Mouse (Mus musculus) adrenal gland, postnatal 10 days (tissue): Measurements from ENCODE around the gene Otop2. TPM values are rescaled to one million over a fixed set of nuclear protein-coding genes. Genes with fewer than 3 reads are reported as not detected.

Source experiments
- DNase-seq: peaks from one replicate; pipeline ENCODE4 v3.0.0; 2021; ENCODE audit warnings: mixed read lengths
- long read RNA-seq, 2 experiments: library from polyadenylated mRNA; stranded (forward); transcript quantifications; one replicate each; pipeline ENCODE4 v2.0.0; 2021
- total RNA-seq, 2 experiments: library from RNA; stranded (reverse); gene quantifications; 2 replicates each; pipeline ENCODE4 v1.2.3; 2021

Otop2 gene
- total RNA-seq = not detected
- long read RNA-seq, experiment 1 = 0 reads
- long read RNA-seq, experiment 2 = 0 reads

- DNase-seq = no peak
These were observed at the start of gene Otop2 for GRCm38 (mm10) chr11:115306863-115307262. Gene Otop2, plus strand, starts transcription at chr11:115307163.

GRCm38 (mm10) chr11:115257775-115258510 is 49.0 kb upstream of the Otop2 start:
- DNase-seq = no peak

GRCm38 (mm10) chr11:115259134-115259533 is 47.8 kb upstream of the Otop2 start:
- no peak for DNase-seq

- DNase-seq = no peak
These were observed 44.0 kb upstream of the Otop2 start for GRCm38 (mm10) chr11:115262954-115263353.

GRCm38 (mm10) chr11:115264136-115264861 is 42.7 kb upstream of the Otop2 start:
- no peak for DNase-seq

GRCm38 (mm10) chr11:115264862-115265668 is 41.9 kb upstream of the Otop2 start:
- DNase-seq = no peak

- no peak for DNase-seq
These were observed 41.1 kb upstream of the Otop2 start for GRCm38 (mm10) chr11:115265771-115266399.

GRCm38 (mm10) chr11:115266400-115266778 is 40.6 kb upstream of the Otop2 start:
- DNase-seq = no peak

GRCm38 (mm10) chr11:115267061-115267883 is 39.7 kb upstream of the Otop2 start, which contains the start of gene Grin2c:
Gene Grin2c, minus strand, starts transcription at chr11:115267243.
- DNase-seq = no peak

GRCm38 (mm10) chr11:115267958-115268357 is 39.0 kb upstream of the Otop2 start:
- DNase-seq = no peak

GRCm38 (mm10) chr11:115269330-115270066 is 37.5 kb upstream of the Otop2 start:
- no peak for DNase-seq

- peak; percentile 87 for DNase-seq
These were observed 36.7 kb upstream of the Otop2 start for GRCm38 (mm10) chr11:115270148-115270861.

- no peak for DNase-seq
These were observed 35.9 kb upstream of the Otop2 start for GRCm38 (mm10) chr11:115271052-115271451.

- no peak for DNase-seq
These were observed 35.5 kb upstream of the Otop2 start for GRCm38 (mm10) chr11:115271481-115271880.

- DNase-seq = peak; percentile 75
These were observed 34.0 kb upstream of the Otop2 start for GRCm38 (mm10) chr11:115272894-115273498.

- no peak for DNase-seq
These were observed 33.2 kb upstream of the Otop2 start for GRCm38 (mm10) chr11:115273735-115274134.

- DNase-seq = no peak
These were observed 32.8 kb upstream of the Otop2 start for GRCm38 (mm10) chr11:115274178-115274577.

GRCm38 (mm10) chr11:115274771-115275170 is 32.2 kb upstream of the Otop2 start:
- DNase-seq = no peak

GRCm38 (mm10) chr11:115275509-115275908 is 31.5 kb upstream of the Otop2 start:
- DNase-seq = peak; percentile 74
